Mouse (Mus musculus): Measurements from ENCODE around the gene Csdc2.

GRCm38 (mm10) chr15:81928277-81928676, 8.3 kb upstream of the Csdc2 start:
- no peak for TF ChIP-seq CTCF (IDR thresholded peaks at IDR 0.05; ENCODE audit: low read depth, low read length)
- no peak for TF ChIP-seq POLR2A (IDR thresholded peaks at IDR 0.05; ENCODE audit: insufficient read depth, low read length)
- no peak for TF ChIP-seq EP300 (IDR thresholded peaks at IDR 0.05; ENCODE audit: insufficient read depth, low read depth, low read length)
